Mouse (Mus musculus): ENCODE measurements at regions not wholly inside any gene's neighbourhood (a gene's known extent, or its start where the extent isn't known, plus 50 kb on each side); places are given as distances from the start of the nearest gene placed in this dataset.

GRCm38 (mm10) chr19:14360611-14361010 lies 237.2 kb downstream of the Tle4 start:
- no peak for ATAC-seq (replicated peaks in 1 of 2; ENCODE audit: insufficient read depth in 1 of 2, low FRiP score in 2 of 2, low TSS enrichment in 1 of 2, low read depth in 1 of 2, poor library complexity in 2 of 2, severe bottlenecking in 2 of 2)

- no peak for ATAC-seq (replicated peaks in 1 of 2; ENCODE audit: insufficient read depth in 1 of 2, low FRiP score in 2 of 2, low TSS enrichment in 1 of 2, low read depth in 1 of 2, poor library complexity in 2 of 2, severe bottlenecking in 2 of 2)
Measured at GRCm38 (mm10) chr19:14369098-14369604, 228.7 kb downstream of the Tle4 start.

GRCm38 (mm10) chr19:14371360-14371759 lies 226.5 kb downstream of the Tle4 start:
- no peak for ATAC-seq (replicated peaks in 1 of 2; ENCODE audit: insufficient read depth in 1 of 2, low FRiP score in 2 of 2, low TSS enrichment in 1 of 2, low read depth in 1 of 2, poor library complexity in 2 of 2, severe bottlenecking in 2 of 2)

GRCm38 (mm10) chr19:14373996-14374395 lies 223.9 kb downstream of the Tle4 start:
- ATAC-seq (replicated peaks in 1 of 2; ENCODE audit: insufficient read depth in 1 of 2, low FRiP score in 2 of 2, low TSS enrichment in 1 of 2, low read depth in 1 of 2, poor library complexity in 2 of 2, severe bottlenecking in 2 of 2) = no peak

GRCm38 (mm10) chr19:14380898-14381297 lies 217.0 kb downstream of the Tle4 start:
- no peak for ATAC-seq (replicated peaks in 1 of 2; ENCODE audit: insufficient read depth in 1 of 2, low FRiP score in 2 of 2, low TSS enrichment in 1 of 2, low read depth in 1 of 2, poor library complexity in 2 of 2, severe bottlenecking in 2 of 2)

GRCm38 (mm10) chr19:14387796-14388195 lies 210.1 kb downstream of the Tle4 start:
- peak; percentile 86 to 89 for ATAC-seq (replicated peaks in 1 of 2; ENCODE audit: insufficient read depth in 1 of 2, low FRiP score in 2 of 2, low TSS enrichment in 1 of 2, low read depth in 1 of 2, poor library complexity in 2 of 2, severe bottlenecking in 2 of 2)

- ATAC-seq (replicated peaks in 1 of 2; ENCODE audit: insufficient read depth in 1 of 2, low FRiP score in 2 of 2, low TSS enrichment in 1 of 2, low read depth in 1 of 2, poor library complexity in 2 of 2, severe bottlenecking in 2 of 2) = peak; percentile 72 to 77; a peak in 3 of 4 replicates
Measured at GRCm38 (mm10) chr19:14388539-14388938, 209.3 kb downstream of the Tle4 start.

- no peak for ATAC-seq (replicated peaks in 1 of 2; ENCODE audit: insufficient read depth in 1 of 2, low FRiP score in 2 of 2, low TSS enrichment in 1 of 2, low read depth in 1 of 2, poor library complexity in 2 of 2, severe bottlenecking in 2 of 2)
Measured at GRCm38 (mm10) chr19:14389881-14390837, 207.7 kb downstream of the Tle4 start.

GRCm38 (mm10) chr19:14390914-14391313 lies 206.9 kb downstream of the Tle4 start:
- no peak for ATAC-seq (replicated peaks in 1 of 2; ENCODE audit: insufficient read depth in 1 of 2, low FRiP score in 2 of 2, low TSS enrichment in 1 of 2, low read depth in 1 of 2, poor library complexity in 2 of 2, severe bottlenecking in 2 of 2)

Measured in hematopoietic stem cell, adult 5-6 weeks (primary cell).